Mouse (Mus musculus) urinary bladder, postnatal 25 days (tissue): ENCODE results near the gene Herpud2.

ENCODE experiments used
- DNase-seq: peaks from one replicate; pipeline ENCODE4 v3.0.0; 2022; ENCODE audit warnings: low spot score

The Herpud2 gene

GRCm38 (mm10) chr9:25151611-25152241 is at the start of gene Herpud2:
Gene Herpud2, minus strand, starts transcription at chr9:25151820.
- peak; percentile 88 for DNase-seq

DNA sequence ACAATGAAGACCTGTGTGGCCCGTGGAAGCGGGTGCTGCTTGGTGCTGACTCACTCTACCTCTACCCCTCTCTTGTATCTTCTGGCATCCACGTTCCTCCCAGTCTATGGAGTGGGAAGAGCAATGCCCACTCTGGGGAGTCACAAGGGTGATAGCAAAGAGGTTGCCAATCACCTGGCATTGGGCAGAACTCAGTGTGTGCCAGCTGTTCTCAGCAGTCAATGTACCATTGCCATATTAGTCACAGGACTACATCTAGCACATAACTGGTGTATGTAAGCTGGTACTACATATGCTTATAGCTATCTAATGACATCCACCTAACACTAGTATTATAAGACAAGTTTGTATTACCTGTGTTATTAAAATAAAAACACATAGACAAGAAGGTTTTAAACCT is 49.4 kb upstream of the Herpud2 start:
- no peak for DNase-seq

DNA sequence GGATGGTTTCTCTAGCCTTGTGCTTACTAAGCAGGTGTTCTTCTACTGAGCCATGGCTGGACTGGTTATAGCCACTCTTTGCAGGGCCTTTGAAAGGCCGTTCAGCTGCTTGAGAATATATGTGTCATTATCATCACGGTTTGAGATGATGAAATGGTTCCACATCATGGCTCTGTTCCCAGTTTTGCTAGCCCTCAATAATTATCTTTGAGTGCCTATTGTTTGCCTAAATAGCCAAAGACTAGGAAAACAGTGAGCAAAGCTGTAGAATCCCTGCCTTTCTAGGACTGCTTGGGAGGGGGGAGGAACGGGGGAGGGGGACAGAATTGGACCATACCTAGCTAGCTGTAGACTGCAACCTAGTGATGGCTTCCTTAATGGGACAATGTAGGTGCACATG is 48.5 kb upstream of the Herpud2 start:
- DNase-seq: no peak

DNA sequence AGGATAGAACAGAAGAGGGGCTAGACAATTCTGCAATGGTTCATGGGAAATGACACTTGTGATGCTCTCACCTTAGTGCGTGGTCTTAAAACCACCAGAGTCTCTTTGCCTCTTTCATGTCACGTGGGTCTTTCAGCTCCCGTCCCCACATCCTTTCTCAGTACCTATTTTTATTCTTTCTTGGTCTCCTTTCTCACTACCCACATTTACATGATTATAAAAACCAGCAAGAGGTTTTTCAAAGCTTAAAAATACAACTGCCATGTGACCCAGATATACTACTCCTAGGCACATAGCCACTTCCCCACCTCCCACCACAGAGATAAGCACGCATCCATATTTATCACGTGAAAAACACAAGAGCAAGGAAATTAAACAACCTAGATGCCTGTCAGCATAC is 45.1 kb upstream of the Herpud2 start:
- DNase-seq: no peak

- DNase-seq: no peak
Measured at GRCm38 (mm10) chr9:25191612-25192011, 40.0 kb upstream of the Herpud2 start.

GRCm38 (mm10) chr9:25186501-25186900 is 34.9 kb upstream of the Herpud2 start:
- DNase-seq: no peak

- DNase-seq: no peak
Measured at GRCm38 (mm10) chr9:25185854-25186253, 34.2 kb upstream of the Herpud2 start.

DNA sequence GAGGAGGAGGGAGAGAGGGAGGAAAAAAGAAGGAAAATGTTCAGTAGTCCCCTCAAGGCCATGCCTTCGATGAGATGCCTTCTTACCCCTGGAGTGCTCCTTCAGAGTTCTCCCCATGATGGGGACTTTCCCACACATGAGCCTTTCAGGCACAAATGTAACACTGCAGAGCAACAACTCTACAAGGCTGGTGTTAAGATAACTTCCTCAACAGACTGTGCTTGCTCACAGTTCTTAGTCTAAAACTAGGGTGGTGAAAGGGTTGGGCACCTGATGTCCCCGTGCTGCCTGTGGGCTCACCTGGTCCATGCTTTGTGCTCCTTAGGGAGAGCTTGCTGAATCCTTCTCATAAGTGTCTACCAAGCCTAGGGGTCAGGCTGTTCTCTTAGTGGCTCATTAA is 33.0 kb upstream of the Herpud2 start:
- DNase-seq: no peak

DNA sequence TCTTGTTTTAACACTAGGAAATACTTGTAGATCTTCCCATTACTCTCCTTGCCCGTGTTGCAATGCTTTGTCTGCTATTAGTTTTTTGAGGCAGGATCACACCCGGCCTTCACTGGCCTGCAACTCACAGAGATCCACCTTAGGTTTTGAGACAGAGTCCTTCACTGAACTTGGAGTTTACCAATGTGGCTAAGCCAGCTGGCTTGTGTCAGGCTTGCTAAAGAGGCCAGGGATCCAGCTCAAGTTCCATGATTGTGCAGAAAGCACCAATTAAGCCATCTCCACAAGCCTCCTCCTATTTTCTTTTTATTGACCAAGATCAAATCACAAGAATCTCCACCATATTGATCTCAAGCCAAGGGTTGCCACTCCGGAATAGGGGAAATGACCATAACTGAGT is 26.4 kb upstream of the Herpud2 start:
- DNase-seq: no peak

GRCm38 (mm10) chr9:25177201-25177600 is 25.6 kb upstream of the Herpud2 start:
- DNase-seq: no peak

DNA sequence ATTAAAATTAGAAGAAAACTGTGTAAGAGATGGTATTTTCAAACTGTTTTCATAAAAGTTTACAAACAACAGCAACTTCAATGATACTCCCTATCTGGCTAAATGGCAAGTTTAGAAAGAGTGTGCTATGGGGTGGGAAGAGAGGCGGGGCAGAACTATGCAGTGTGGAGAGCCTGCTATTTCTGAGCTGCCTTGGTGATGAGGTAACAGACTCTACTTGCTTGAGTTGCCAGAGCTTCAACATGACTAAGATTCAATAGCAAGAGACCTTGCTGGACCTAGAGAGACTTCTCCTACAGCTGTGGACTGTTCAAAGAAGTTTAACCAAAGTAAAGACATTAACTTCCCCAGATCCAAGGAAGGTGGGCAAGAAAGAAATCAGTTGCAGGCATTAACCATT is 24.9 kb upstream of the Herpud2 start:
- DNase-seq: peak; percentile 7

GRCm38 (mm10) chr9:25175978-25176377 is 24.4 kb upstream of the Herpud2 start:
- DNase-seq: no peak

DNA sequence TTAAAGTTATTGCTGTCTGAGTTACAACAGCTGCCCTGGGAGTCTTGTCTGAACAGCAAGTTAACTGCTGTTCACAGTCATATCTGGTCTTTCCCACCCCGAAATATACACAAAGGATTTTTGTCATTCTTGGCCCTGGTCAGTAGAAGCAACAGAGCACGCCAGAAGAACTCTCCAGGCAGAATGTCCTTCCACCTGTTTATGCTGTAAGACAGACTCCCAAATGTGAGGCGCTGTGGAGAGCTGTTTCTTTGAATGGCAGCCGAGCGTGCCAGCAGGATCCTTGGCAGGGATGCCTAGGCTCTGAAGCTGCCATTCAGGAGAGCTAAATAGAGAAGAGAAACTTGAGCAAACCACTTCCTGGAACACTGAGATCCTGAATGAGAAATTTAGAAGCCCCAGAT is 23.4 kb upstream of the Herpud2 start:
- DNase-seq: peak; percentile 7

DNA sequence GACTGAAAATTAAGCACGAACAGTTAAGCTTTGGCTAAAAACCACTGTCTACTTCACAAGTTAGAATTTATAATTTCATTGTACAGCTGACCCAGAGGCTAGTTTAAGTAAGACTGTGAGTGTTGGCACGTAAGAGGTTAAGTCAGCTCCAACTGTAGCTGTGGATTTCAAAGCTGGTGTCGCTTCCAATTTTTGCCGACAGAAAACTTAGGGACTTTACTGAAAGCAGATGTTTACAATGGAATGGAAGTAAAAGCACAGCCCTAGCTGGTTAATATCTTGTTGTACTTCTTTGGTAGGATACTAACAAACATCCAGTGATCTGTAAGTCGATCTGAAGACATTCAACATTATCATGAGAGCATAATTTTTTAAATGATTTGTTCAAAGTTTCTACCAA is 23.0 kb upstream of the Herpud2 start:
- DNase-seq: no peak

GRCm38 (mm10) chr9:25173171-25173570 is 21.6 kb upstream of the Herpud2 start:
- DNase-seq: peak; percentile 23

DNA sequence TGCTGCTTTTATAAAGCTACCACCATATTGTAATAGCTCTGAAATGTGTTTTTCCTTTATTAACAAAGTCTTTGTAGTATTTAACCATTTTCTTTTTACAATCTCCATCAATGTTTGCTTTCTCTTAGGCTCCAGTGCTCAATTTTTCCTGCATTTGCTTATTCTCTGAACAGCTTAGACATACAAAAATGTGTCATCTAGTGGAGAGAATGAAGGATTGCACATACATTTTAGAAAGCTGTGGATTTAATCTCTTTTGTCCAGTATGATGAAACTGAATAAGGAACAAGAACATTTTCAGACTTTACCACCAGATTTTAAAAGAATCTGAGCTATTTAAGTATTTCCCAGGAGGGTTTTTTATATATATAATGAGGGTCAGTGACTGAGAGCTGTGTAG is 18.0 kb upstream of the Herpud2 start:
- no peak for DNase-seq

GRCm38 (mm10) chr9:25167458-25168084 is 16.0 kb upstream of the Herpud2 start:
- peak; percentile 67 for DNase-seq

DNA sequence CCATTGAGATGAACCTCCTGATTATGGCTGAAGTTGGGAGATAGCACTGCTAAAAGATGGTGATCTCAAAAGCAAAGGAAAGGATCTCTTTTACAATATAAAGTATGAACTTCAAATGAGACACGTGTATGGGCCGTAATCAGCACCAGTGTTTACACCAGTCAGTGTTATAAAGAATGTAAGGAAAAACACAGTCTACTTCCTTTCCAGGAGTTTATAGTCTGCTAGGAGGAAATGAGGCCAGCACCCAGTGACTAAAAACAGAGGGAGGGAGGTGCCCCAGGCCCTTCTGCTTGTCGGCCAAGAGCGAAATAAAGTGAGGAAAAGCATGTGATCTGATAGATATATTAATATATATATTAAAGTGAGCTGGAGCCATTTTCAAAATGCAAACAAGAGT is 6.6 kb upstream of the Herpud2 start:
- DNase-seq: no peak

DNA sequence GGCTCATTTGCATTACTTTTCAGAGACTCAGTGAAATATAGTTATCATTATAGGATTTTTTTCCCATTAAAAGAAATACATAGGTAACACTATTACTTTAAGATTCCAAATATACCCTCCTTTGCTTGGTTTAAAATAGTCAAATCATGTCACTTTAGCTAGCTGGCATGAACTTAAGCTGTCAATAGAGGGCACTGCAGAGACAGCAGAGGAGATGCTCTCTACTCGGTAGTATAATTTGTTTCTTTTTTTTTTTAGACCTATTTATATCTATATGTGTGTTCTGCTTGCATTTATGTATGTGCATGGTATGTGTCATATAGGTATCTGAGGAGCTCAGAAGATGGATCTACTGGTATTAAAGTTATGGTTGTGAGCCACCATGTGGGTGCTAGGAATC is 4.8 kb upstream of the Herpud2 start:
- DNase-seq: no peak

- no peak for DNase-seq
Measured at GRCm38 (mm10) chr9:25153066-25153465, 1.4 kb upstream of the Herpud2 start.

- no peak for DNase-seq
Measured at GRCm38 (mm10) chr9:25152457-25152856, 837 bp upstream of the Herpud2 start.

- DNase-seq: peak; percentile 66
Measured at GRCm38 (mm10) chr9:25150791-25151610, 619 bp downstream of the Herpud2 start.

DNA sequence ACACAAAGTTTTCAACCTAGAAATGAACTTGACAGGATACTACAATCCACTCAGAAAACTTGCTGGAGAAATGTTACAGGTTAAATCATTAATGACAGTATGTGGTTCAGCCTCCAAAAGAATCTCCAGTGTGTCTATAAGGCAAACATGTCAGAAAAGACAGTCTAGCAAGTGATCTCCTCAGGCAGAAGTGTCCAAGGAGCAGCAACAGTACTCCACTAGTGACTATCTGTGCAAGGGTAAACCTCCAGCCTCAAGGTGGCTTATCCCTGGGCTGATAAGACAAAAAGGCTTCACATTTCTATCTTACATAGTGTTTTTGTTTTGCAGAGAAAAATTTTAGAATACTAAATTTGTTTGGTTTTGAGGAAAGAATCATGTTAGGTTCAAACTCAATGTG is 2.9 kb downstream of the Herpud2 start:
- no peak for DNase-seq
